Mouse (Mus musculus): ENCODE measurements around the gene Cxcl12. TPM values are rescaled to one million over a fixed set of nuclear protein-coding genes. Genes with fewer than 3 reads are reported as not detected.

Gene Cxcl12
- polyA plus RNA-seq (2014; fragmentation: Nextera tagmentation; extraction: Ambion mirVana) = 190 and 226 TPM in 2 replicates

DNA sequence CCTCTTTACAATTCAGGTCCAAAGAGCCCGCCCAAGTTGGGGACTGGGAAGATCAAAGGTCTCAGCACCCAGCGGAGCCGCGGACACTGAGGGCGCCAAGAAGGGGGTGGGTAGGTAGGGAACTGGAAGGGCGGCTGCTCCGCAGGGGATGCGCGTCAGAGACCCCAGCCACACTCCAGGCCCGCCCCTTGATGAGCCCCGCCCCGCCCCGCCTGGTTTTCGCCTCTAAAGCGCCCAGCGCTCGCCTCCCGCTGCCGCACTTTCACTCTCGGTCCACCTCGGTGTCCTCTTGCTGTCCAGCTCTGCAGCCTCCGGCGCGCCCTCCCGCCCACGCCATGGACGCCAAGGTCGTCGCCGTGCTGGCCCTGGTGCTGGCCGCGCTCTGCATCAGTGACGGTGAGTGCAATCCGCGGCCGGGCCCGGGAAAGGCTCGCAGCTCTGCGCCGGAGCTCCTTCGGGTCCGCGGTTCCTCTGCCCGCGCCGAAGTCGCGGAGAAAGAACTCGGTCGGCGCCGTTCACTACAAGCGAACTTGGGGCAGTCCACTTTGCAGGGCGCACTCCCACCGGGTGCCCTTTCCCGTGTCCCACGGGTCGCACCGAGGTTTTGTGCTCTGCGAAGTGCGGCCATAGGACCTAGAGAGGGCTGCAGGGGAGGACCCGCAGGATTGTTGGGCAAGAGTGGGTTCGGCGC, at the start of gene Cxcl12:
Gene Cxcl12, plus strand, starts transcription at position 215 of the 691 bp plus-strand sequence.
- H3K36me3 ChIP-seq (ENCODE audit: control insufficient read depth, insufficient read depth, low read length) = peaks cover 10% of the 10 kb centered on the region; the same call in 1 of the 2 replicates

DNA sequence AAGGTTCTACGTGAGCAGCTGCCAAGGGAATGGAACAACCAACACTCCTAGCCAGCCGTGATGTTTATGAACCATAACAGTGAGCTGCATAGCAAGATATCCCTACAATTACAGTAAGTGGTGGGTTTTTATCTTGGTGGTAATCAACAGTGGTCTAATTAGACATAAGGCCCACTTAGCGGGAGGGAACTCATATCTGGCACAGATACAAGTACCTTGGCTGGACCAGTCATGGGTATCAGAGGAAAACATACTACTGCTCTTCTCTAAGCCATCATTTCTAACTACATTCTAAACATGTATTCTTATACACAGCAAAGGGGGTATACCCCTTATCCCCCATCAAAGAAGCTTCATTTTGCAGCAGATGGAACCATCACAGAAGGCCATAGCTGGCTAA, 46.3 kb upstream of the Cxcl12 start:
- H3K36me3 ChIP-seq (ENCODE audit: control insufficient read depth, insufficient read depth, low read length) = no peaks in the 10 kb centered on the region
- H3K4me2 ChIP-seq (ENCODE audit: low read depth, low read length) = no peak overlapping the region
- ATAC-seq (ENCODE audit: low read depth) = no peak
- peaks cover 5% of the 10 kb centered on the region; the same call in 1 of the 2 replicates for H3K4me1 ChIP-seq (ENCODE audit: control insufficient read depth, insufficient read depth, low read length)
- 89% methylated on average over 3 of the region's 3 CpGs for WGBS
- H3K27ac ChIP-seq (replicated peaks; ENCODE audit: low read depth, low read length) = no peak overlapping the region
- DNase-seq (ENCODE audit: low spot score) = no peak
- no peaks in the 10 kb centered on the region for H3K27me3 ChIP-seq (replicated peaks; ENCODE audit: control insufficient read depth, insufficient read depth, low read length)
- no peak overlapping the region for H3K4me3 ChIP-seq (ENCODE audit: low read depth, low read length)
- H3K9me3 ChIP-seq (ENCODE audit: control insufficient read depth, low read length) = no peaks in the 10 kb centered on the region
- H3K9ac ChIP-seq (ENCODE audit: low read depth, low read length) = no peak overlapping the region

More for the DNA sequence above, at the start of gene Cxcl12:
- Histone ChIP-seq H3K4me2 (ENCODE audit: low read depth, low read length) (peak within 1 kb of the TSS; percentile 89), H3K9me3 (ENCODE audit: control insufficient read depth, low read length) (no peaks in the 10 kb centered on the region), H3K27me3 (replicated peaks; ENCODE audit: control insufficient read depth, insufficient read depth, low read length) (peaks cover 9% of the 10 kb centered on the region; the same call in 1 of the 2 replicates), H3K9ac (ENCODE audit: low read depth, low read length) (peak within 1 kb of the TSS; percentile 87), H3K4me1 (ENCODE audit: control insufficient read depth, insufficient read depth, low read length) (peaks cover 5% of the 10 kb centered on the region), H3K4me3 (ENCODE audit: low read depth, low read length) (peak within 1 kb of the TSS; percentile 75), H3K27ac (replicated peaks; ENCODE audit: low read depth, low read length) (peak within 1 kb of the TSS; percentile 77)
- DNase-seq (ENCODE audit: low spot score) = peak; percentile 78
- peak; percentile 66 for ATAC-seq (ENCODE audit: low read depth)
- under 1% methylated on average over 43 of the region's 64 CpGs for WGBS

DNA sequence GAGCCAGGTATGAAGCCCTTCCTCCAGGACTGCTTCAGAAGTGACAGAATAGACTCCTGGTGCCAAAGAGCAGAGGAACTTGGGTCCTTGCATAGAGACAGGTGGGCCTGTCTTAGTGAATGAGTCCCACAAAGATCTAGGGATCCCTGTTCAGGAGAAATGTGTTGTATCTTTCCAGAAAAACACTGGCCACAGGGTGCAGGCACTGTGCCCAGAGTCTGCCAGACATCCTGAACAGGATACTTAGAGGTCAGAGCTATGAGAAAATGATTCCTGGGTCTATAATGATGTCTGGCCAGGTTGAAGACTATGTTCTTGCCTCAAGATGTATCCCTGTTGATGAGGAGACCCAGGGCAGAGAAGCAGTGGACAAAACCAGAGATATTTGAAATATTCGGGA, 42.0 kb upstream of the Cxcl12 start:
- H3K9me3 ChIP-seq (ENCODE audit: control insufficient read depth, low read length) = no peaks in the 10 kb centered on the region
- ATAC-seq (ENCODE audit: low read depth) (no peak), DNase-seq (ENCODE audit: low spot score) (no peak)
- no peak overlapping the region for H3K27ac ChIP-seq (replicated peaks; ENCODE audit: low read depth, low read length)
- no peak overlapping the region for H3K4me2 ChIP-seq (ENCODE audit: low read depth, low read length)
- H3K9ac ChIP-seq (ENCODE audit: low read depth, low read length) = no peak overlapping the region
- H3K4me1 ChIP-seq (ENCODE audit: control insufficient read depth, insufficient read depth, low read length) = peaks cover 20% of the 10 kb centered on the region
- no peaks in the 10 kb centered on the region for H3K27me3 ChIP-seq (replicated peaks; ENCODE audit: control insufficient read depth, insufficient read depth, low read length)
- H3K36me3 ChIP-seq (ENCODE audit: control insufficient read depth, insufficient read depth, low read length) = no peaks in the 10 kb centered on the region
- 87% methylated on average over 1 of the region's 1 CpGs for WGBS
- H3K4me3 ChIP-seq (ENCODE audit: low read depth, low read length) = no peak overlapping the region

DNA sequence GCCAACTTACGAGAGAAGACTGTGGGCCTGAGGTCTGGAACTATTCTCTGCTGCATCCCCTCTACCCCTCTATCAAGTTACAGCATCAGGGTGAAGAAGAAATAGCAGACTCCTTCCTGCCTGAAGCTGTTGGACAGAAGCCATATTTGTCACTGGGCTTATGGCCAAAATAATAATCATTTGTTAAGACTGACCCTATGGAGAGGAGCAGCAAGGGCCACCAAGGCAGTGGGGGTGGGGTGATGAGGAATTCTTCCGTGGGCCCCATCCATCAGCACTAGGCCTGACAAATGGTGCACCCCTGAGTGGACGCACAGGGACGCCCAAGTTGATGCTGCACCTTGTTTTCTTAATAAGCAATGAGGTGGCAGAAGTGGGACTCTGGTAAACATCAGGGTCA, 38.9 kb upstream of the Cxcl12 start:
- 50% methylated on average over 4 of the region's 4 CpGs for WGBS
- no peak overlapping the region for H3K4me2 ChIP-seq (ENCODE audit: low read depth, low read length)
- no peaks in the 10 kb centered on the region for H3K9me3 ChIP-seq (ENCODE audit: control insufficient read depth, low read length)
- no peaks in the 10 kb centered on the region for H3K36me3 ChIP-seq (ENCODE audit: control insufficient read depth, insufficient read depth, low read length)
- H3K27me3 ChIP-seq (replicated peaks; ENCODE audit: control insufficient read depth, insufficient read depth, low read length) = no peaks in the 10 kb centered on the region; the same call in 1 of the 2 replicates
- ATAC-seq (ENCODE audit: low read depth) (peak; percentile 44; the same call in 1 of the 2 replicates), DNase-seq (ENCODE audit: low spot score) (no peak)
- no peak overlapping the region for H3K4me3 ChIP-seq (ENCODE audit: low read depth, low read length)
- H3K27ac ChIP-seq (replicated peaks; ENCODE audit: low read depth, low read length) = no peak overlapping the region
- no peak overlapping the region for H3K9ac ChIP-seq (ENCODE audit: low read depth, low read length)
- peaks cover 28% of the 10 kb centered on the region for H3K4me1 ChIP-seq (ENCODE audit: control insufficient read depth, insufficient read depth, low read length)

DNA sequence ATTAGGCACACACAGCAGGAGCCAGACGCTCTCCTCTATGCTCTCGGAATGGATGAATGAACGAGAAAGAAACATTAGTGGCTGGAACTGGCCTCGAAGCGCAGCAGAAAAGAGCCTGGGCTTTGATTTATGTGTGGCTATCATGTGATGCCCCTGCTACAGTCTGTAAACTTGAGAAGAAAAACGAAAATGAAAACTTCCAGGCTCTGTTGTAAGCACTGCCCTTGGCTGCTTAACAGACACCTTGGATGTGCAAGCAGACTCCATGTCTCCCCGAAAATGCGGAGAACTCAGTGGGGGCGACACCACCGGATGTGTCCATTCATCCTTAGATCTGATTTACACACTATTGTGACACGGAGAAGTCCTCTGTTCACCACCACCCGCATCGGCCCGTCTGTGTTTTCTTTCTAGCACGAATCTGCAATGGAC, 37.6 kb upstream of the Cxcl12 start:
- no peaks in the 10 kb centered on the region for H3K36me3 ChIP-seq (ENCODE audit: control insufficient read depth, insufficient read depth, low read length)
- H3K4me1 ChIP-seq (ENCODE audit: control insufficient read depth, insufficient read depth, low read length) = peaks cover 28% of the 10 kb centered on the region
- ATAC-seq (ENCODE audit: low read depth) (no peak), DNase-seq (ENCODE audit: low spot score) (no peak)
- H3K9me3 ChIP-seq (ENCODE audit: control insufficient read depth, low read length) = no peaks in the 10 kb centered on the region
- H3K27ac ChIP-seq (replicated peaks; ENCODE audit: low read depth, low read length) = no peak overlapping the region
- WGBS = 50% methylated on average over 15 of the region's 15 CpGs
- H3K9ac ChIP-seq (ENCODE audit: low read depth, low read length) = no peak overlapping the region
- H3K27me3 ChIP-seq (replicated peaks; ENCODE audit: control insufficient read depth, insufficient read depth, low read length) = no peaks in the 10 kb centered on the region; the same call in 1 of the 2 replicates
- no peak overlapping the region for H3K4me2 ChIP-seq (ENCODE audit: low read depth, low read length)
- no peak overlapping the region for H3K4me3 ChIP-seq (ENCODE audit: low read depth, low read length)

DNA sequence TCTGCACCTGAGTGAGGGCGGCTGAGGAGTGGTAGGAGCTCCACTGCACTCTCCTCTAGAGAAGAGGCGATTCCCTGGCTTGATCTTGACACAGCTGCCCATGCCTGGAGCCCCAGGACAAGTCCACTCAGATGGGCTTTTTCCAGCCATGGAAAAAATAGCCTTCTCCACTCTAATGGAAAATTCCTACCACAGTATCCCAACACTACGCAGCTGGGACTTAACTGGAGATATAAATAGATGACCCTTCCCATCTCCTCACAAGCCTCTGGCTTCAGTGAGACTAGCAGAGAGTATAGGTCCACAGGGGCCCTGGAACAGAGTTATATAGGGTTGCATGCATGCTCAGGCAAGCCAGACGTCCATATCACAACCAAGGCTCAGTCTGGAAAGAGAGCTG, 33.8 kb upstream of the Cxcl12 start:
- Histone ChIP-seq H3K9ac (ENCODE audit: low read depth, low read length) (no peak overlapping the region), H3K4me1 (ENCODE audit: control insufficient read depth, insufficient read depth, low read length) (peaks cover 19% of the 10 kb centered on the region), H3K27ac (replicated peaks; ENCODE audit: low read depth, low read length) (no peak overlapping the region), H3K36me3 (ENCODE audit: control insufficient read depth, insufficient read depth, low read length) (no peaks in the 10 kb centered on the region), H3K4me3 (ENCODE audit: low read depth, low read length) (no peak overlapping the region), H3K4me2 (ENCODE audit: low read depth, low read length) (no peak overlapping the region), H3K9me3 (ENCODE audit: control insufficient read depth, low read length) (no peaks in the 10 kb centered on the region), H3K27me3 (replicated peaks; ENCODE audit: control insufficient read depth, insufficient read depth, low read length) (no peaks in the 10 kb centered on the region; the same call in 1 of the 2 replicates)
- 66% methylated on average over 4 of the region's 4 CpGs for WGBS
- 0 out of 2 replicates have a peak, but pooled peaks have one; percentile 22 for ATAC-seq (ENCODE audit: low read depth)
- DNase-seq (ENCODE audit: low spot score) = no peak

DNA sequence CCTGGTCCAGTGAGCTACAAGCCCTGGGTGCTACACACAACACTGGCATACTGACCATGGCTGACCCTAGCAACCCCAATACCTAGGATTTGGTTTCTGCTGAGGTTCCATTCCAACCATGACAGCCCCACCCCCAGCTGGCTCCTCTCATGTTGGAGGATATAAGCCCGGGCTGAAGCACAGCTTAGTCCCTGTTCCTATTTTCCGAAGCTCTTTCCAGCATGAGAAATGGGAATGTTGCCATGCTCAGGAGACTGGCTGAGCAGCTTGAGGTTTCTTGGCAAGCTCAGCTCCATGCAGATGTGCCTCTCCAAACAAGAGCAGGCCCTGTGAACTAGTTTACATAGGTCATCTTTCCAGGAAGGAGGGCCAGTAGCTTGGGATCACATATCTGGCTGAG, 30.6 kb upstream of the Cxcl12 start:
- no peak overlapping the region for H3K27ac ChIP-seq (replicated peaks; ENCODE audit: low read depth, low read length)
- H3K9ac ChIP-seq (ENCODE audit: low read depth, low read length) = no peak overlapping the region
- DNase-seq (ENCODE audit: low spot score) (peak; percentile 78), ATAC-seq (ENCODE audit: low read depth) (no peak)
- H3K9me3 ChIP-seq (ENCODE audit: control insufficient read depth, low read length) = no peaks in the 10 kb centered on the region
- no peak overlapping the region for H3K4me2 ChIP-seq (ENCODE audit: low read depth, low read length)
- 54% methylated on average over 2 of the region's 2 CpGs for WGBS
- H3K4me3 ChIP-seq (ENCODE audit: low read depth, low read length) = no peak overlapping the region
- peaks cover 6% of the 10 kb centered on the region for H3K4me1 ChIP-seq (ENCODE audit: control insufficient read depth, insufficient read depth, low read length)
- H3K36me3 ChIP-seq (ENCODE audit: control insufficient read depth, insufficient read depth, low read length) = no peaks in the 10 kb centered on the region
- H3K27me3 ChIP-seq (replicated peaks; ENCODE audit: control insufficient read depth, insufficient read depth, low read length) = no peaks in the 10 kb centered on the region

DNA sequence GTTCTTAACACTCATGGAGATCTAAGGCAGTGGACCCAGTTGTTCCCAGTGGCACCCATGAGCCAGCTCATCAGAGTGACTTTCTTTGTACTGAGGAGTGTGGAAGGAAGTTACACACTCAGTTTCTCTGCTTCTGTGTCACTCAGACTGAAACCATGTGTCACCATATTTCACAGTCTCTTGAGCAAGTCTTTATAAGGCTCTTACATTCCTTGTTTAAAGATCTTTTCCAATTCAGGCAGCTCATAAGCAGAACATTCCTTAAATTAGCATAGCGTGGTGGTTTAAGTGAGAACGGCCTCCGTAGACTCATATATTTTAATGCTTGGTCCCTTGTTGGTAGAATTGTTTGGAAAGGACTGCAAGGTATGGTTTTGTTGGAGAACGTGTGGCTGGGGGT, 27.4 kb upstream of the Cxcl12 start:
- H3K36me3 ChIP-seq (ENCODE audit: control insufficient read depth, insufficient read depth, low read length) = no peaks in the 10 kb centered on the region
- no peak overlapping the region for H3K27ac ChIP-seq (replicated peaks; ENCODE audit: low read depth, low read length)
- DNase-seq (ENCODE audit: low spot score) = no peak
- peaks cover 4% of the 10 kb centered on the region; the same call in 1 of the 2 replicates for H3K4me1 ChIP-seq (ENCODE audit: control insufficient read depth, insufficient read depth, low read length)
- no peak overlapping the region for H3K4me3 ChIP-seq (ENCODE audit: low read depth, low read length)
- ATAC-seq (ENCODE audit: low read depth) = no peak
- H3K27me3 ChIP-seq (replicated peaks; ENCODE audit: control insufficient read depth, insufficient read depth, low read length) = no peaks in the 10 kb centered on the region
- no peak overlapping the region for H3K4me2 ChIP-seq (ENCODE audit: low read depth, low read length)
- H3K9ac ChIP-seq (ENCODE audit: low read depth, low read length) = no peak overlapping the region
- WGBS = 67% methylated on average over 4 of the region's 4 CpGs
- H3K9me3 ChIP-seq (ENCODE audit: control insufficient read depth, low read length) = no peaks in the 10 kb centered on the region

DNA sequence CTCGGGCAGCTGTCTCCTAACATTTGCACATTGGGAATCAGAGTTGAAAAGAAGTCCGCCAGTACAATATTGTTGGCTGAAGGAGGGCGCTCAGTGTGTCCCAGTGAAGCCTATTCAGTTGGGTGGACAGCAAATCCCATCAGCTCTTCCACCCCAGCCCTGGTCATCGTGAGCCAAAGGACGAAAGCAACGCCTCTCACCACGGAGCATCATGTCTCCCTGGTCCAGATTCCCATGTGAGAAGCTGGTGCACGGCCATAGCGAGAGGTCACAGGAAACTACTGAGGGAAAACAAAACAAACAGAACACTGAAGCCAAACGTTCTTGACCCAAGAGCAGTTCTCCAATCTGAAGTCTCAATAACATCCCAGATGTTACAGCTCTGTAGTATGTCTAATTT, 21.4 kb upstream of the Cxcl12 start:
- H3K4me1 ChIP-seq (ENCODE audit: control insufficient read depth, insufficient read depth, low read length) = peaks cover 8% of the 10 kb centered on the region
- no peaks in the 10 kb centered on the region for H3K27me3 ChIP-seq (replicated peaks; ENCODE audit: control insufficient read depth, insufficient read depth, low read length)
- ATAC-seq (ENCODE audit: low read depth) (no peak), DNase-seq (ENCODE audit: low spot score) (no peak)
- H3K4me3 ChIP-seq (ENCODE audit: low read depth, low read length) = no peak overlapping the region
- WGBS = 78% methylated on average over 10 of the region's 10 CpGs
- no peak overlapping the region for H3K27ac ChIP-seq (replicated peaks; ENCODE audit: low read depth, low read length)
- H3K36me3 ChIP-seq (ENCODE audit: control insufficient read depth, insufficient read depth, low read length) = no peaks in the 10 kb centered on the region
- no peak overlapping the region for H3K4me2 ChIP-seq (ENCODE audit: low read depth, low read length)
- H3K9ac ChIP-seq (ENCODE audit: low read depth, low read length) = no peak overlapping the region
- no peaks in the 10 kb centered on the region for H3K9me3 ChIP-seq (ENCODE audit: control insufficient read depth, low read length)

Measured in embryonic facial prominence, embryonic 14.5 days (tissue).